Mouse (Mus musculus): ENCODE measurements at regions not wholly inside any gene's neighbourhood (a gene's known extent, or its start where the extent isn't known, plus 50 kb on each side); places are given as distances from the start of the nearest gene placed in this dataset.
"Not testable (repeated sequence)": the region's sequence is repeated elsewhere in the genome, so short reads cannot be mapped to it uniquely, and the experiment has no call there.

DNA sequence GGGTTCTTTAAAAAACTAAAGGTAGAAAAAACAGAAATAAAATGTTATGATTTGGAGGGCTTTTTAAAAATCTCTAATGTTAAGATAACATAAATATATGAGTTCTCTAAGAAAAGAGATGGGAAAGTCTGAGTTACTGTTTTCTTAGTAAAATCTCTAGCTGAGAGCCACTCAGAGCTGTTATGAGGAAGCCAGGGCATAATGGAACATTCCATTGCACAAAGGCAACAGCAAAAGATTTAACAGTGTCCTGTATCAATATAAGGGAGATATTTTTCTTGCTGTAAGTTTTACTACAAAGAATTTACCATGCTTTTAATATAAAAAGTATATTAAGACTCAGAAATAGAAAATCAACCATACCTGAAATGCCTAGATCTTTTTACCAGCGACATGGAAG is 82.9 kb upstream of the Rfc3 start:
- ATAC-seq (replicated peaks; ENCODE audit: poor library complexity, severe bottlenecking): 0 out of 2 replicates have a peak, but pooled peaks have one; percentile 35

- ATAC-seq (replicated peaks; ENCODE audit: poor library complexity, severe bottlenecking): peak; percentile 65
Measured at GRCm38 (mm10) chr5:151725619-151726018, 74.6 kb upstream of the Rfc3 start.

DNA sequence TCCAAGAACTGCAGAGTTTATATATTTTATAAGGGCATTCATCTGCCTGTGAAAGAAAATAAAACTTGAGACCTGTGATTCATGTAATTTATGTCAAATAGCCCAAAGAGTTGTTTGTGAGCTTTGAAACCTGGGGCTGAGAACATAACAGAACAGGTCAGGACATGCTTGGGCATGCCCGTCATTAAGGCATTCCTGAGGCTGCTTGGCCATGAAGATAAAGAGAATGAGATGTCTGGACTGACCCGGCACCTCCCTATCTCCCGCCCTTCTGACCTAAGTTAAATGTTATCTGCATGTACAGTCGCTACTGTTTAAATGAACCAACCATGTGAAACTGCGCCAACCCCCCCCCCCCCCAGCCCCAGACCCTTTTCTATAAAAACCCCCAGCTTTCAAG is 73.4 kb upstream of the Rfc3 start:
- ATAC-seq (replicated peaks; ENCODE audit: poor library complexity, severe bottlenecking): not testable (repeated sequence)

DNA sequence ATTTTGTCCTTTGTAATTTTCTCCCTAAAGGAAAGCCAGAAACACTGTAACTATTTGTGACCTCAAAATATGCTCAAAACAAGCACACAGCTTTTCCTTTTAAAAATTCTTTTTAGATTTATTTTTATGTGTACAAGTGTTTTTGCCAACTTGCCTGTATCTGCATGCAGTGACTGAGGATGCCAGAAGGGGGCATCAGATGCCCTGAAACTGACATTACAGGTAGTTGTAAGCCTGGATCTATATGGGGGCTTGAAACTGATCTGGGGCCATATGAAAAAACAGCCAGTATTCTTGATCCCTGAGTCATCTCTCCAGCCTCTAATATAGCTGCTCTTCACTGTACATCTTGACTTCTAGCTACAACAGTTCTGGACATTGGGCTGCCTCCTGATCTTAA is 71.4 kb upstream of the Rfc3 start:
- no peak for ATAC-seq (replicated peaks; ENCODE audit: poor library complexity, severe bottlenecking)

- 0 out of 2 replicates have a peak, but pooled peaks have one; percentile 53 for ATAC-seq (replicated peaks; ENCODE audit: poor library complexity, severe bottlenecking)
Measured at GRCm38 (mm10) chr5:151719757-151720156, 68.7 kb upstream of the Rfc3 start.

- no peak; the same call in 1 of the 2 replicates for ATAC-seq (replicated peaks; ENCODE audit: poor library complexity, severe bottlenecking)
Measured at GRCm38 (mm10) chr5:151717923-151718322, 66.9 kb upstream of the Rfc3 start.

DNA sequence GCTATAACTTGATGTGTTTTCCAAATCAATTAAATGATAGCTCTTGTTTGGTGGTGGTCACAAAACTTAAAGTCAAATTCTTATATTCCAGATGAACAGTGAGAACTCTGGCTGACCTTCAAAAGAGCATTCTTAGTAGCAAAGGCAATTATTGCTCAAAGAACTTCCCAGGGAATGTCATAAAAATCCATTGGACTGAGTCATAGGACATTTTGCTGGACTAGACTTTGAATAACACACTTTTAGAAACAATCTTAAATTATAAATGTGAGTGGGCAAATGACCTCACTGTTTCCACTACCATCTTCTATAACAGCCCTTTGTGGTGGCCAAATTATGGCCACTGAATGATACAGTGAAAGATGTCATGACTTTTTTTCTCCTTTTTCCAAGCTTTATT is 54.2 kb upstream of the Rfc3 start:
- no peak for ATAC-seq (replicated peaks; ENCODE audit: poor library complexity, severe bottlenecking)

- peak; percentile 30 for ATAC-seq (replicated peaks; ENCODE audit: poor library complexity, severe bottlenecking)
Measured at GRCm38 (mm10) chr5:151704049-151704448, 53.0 kb upstream of the Rfc3 start.

Measured in granulocyte monocyte progenitor cell, adult 5-6 weeks (primary cell).